Mouse (Mus musculus) neural tube, embryonic 11.5 days (tissue): ENCODE data around the gene Nr1i2. TPM values are rescaled to one million over a fixed set of nuclear protein-coding genes. Genes with fewer than 3 reads are reported as not detected.

Experiments
- ATAC-seq: fragments of 200-750 bp; cut with Nextera tagmentation; 2 replicates; pipeline ENCODE4 v1.8.0; 2017; ENCODE audit warnings: moderate number of reproducible peaks, mild to moderate bottlenecking, moderate TSS enrichment, moderate library complexity; ENCODE audit not compliant: insufficient read depth, low FRiP score, low TSS enrichment
- DNase-seq: peaks from one replicate; pipeline ENCODE4 v3.0.0-alpha.2; 2015; ENCODE audit warnings: low spot score
- H3K27ac ChIP-seq: fragments of 300-500 bp; sonication (generic); 2 replicates; pipeline ENCODE4 v1.5.1; 2014; ENCODE audit warnings: low read depth, mild to moderate bottlenecking, low read length
- H3K27me3 ChIP-seq: fragments of 300-500 bp; sonication (generic); 2 replicates; pipeline ENCODE4 v1.6.1; 2014; ENCODE audit warnings: mild to moderate bottlenecking, low read length, mixed read lengths; ENCODE audit not compliant: control insufficient read depth, insufficient read depth
- H3K36me3 ChIP-seq: fragments of 300-500 bp; sonication (generic); 2 replicates; pipeline ENCODE4 v1.6.1; 2014; ENCODE audit warnings: mild to moderate bottlenecking, low read length, moderate library complexity, mixed read lengths; ENCODE audit not compliant: control insufficient read depth, insufficient read depth
- H3K4me1 ChIP-seq: fragments of 300-500 bp; sonication (generic); 2 replicates; pipeline ENCODE4 v1.6.1; 2014; ENCODE audit warnings: low read length, mixed read lengths; ENCODE audit not compliant: control insufficient read depth, insufficient read depth
- H3K4me2 ChIP-seq: fragments of 300-500 bp; sonication (generic); 2 replicates; pipeline ENCODE4 v1.6.1; 2014; ENCODE audit warnings: low read depth, mild to moderate bottlenecking, moderate library complexity
- H3K4me3 ChIP-seq: fragments of 300-500 bp; sonication (generic); 2 replicates; pipeline ENCODE4 v1.5.1; 2014; ENCODE audit warnings: low read depth, low read length
- H3K9ac ChIP-seq: fragments of 300-500 bp; sonication (generic); 2 replicates; pipeline ENCODE4 v1.6.1; 2014; ENCODE audit warnings: mild to moderate bottlenecking, low read length
- H3K9me3 ChIP-seq: fragments of 300-500 bp; sonication (generic); 2 replicates; pipeline ENCODE4 v1.6.1; 2016; ENCODE audit warnings: low read length; ENCODE audit not compliant: control insufficient read depth
- WGBS: fragments of 180-500 bp; shearing (Covaris S2); extraction: QIAGEN DNeasy Blood & Tissue Kit; methylation state at CpG from one replicate; pipeline ENCODE4 v1.1.7; 2014; 5-methylcytosine and 5-hydroxymethylcytosine counted together
- polyA plus RNA-seq: library from polyadenylated mRNA; unstranded; fragments of >200 nt; fragmentation: Nextera tagmentation; extraction: Ambion mirVana; gene quantifications from 2 replicates; pipeline ENCODE4 v1.2.1, GENCODE M21; 2014

Gene Nr1i2
- polyA plus RNA-seq, 1 experiment from 2014 or later = not detected

- no peaks in the 10 kb centered on the region for H3K27me3 ChIP-seq
- H3K4me2 ChIP-seq = no peak overlapping the region
- no peaks in the 10 kb centered on the region for H3K4me1 ChIP-seq
- H3K4me3 ChIP-seq = no peak overlapping the region
- no peak overlapping the region for H3K9ac ChIP-seq
- no peaks in the 10 kb centered on the region for H3K36me3 ChIP-seq
- no peak for ATAC-seq
- H3K27ac ChIP-seq = no peak overlapping the region
- no peaks in the 10 kb centered on the region for H3K9me3 ChIP-seq
- 49% methylated on average over 5 of the region's 5 CpGs for WGBS
- DNase-seq = no peak
These were observed 816 bp upstream of the Nr1i2 start for GRCm38 (mm10) chr16:38295349-38295930.

GRCm38 (mm10) chr16:38290151-38290550, 4.5 kb downstream of the Nr1i2 start:
- H3K9ac ChIP-seq = no peak overlapping the region
- no peak for ATAC-seq
- no peaks in the 10 kb centered on the region for H3K4me1 ChIP-seq
- H3K4me2 ChIP-seq = no peak overlapping the region
- H3K27me3 ChIP-seq = no peaks in the 10 kb centered on the region
- no peaks in the 10 kb centered on the region for H3K36me3 ChIP-seq
- WGBS = 87% methylated on average over 2 of the region's 2 CpGs
- no peak overlapping the region for H3K27ac ChIP-seq
- no peaks in the 10 kb centered on the region for H3K9me3 ChIP-seq
- DNase-seq = no peak
- H3K4me3 ChIP-seq = no peak overlapping the region

- Histone ChIP-seq H3K9ac (no peak overlapping the region), H3K27ac (no peak overlapping the region), H3K4me1 (no peaks in the 10 kb centered on the region), H3K9me3 (no peaks in the 10 kb centered on the region), H3K36me3 (no peaks in the 10 kb centered on the region), H3K4me3 (no peak overlapping the region), H3K4me2 (no peak overlapping the region), H3K27me3 (no peaks in the 10 kb centered on the region)
- WGBS = 26% methylated on average over 6 of the region's 6 CpGs
- ATAC-seq (no peak), DNase-seq (no peak)
These were observed 5.8 kb downstream of the Nr1i2 start for GRCm38 (mm10) chr16:38288851-38289250.

- H3K9ac ChIP-seq = no peak overlapping the region
- no peak overlapping the region for H3K4me3 ChIP-seq
- 87% methylated on average over 3 of the region's 3 CpGs for WGBS
- no peak for ATAC-seq
- H3K4me2 ChIP-seq = no peak overlapping the region
- no peak overlapping the region for H3K27ac ChIP-seq
- no peaks in the 10 kb centered on the region for H3K36me3 ChIP-seq
- no peaks in the 10 kb centered on the region for H3K4me1 ChIP-seq
- no peaks in the 10 kb centered on the region for H3K9me3 ChIP-seq
- no peak for DNase-seq
- H3K27me3 ChIP-seq = no peaks in the 10 kb centered on the region
These were observed 6.9 kb downstream of the Nr1i2 start for GRCm38 (mm10) chr16:38287762-38288161.

- Histone ChIP-seq H3K4me1 (no peaks in the 10 kb centered on the region), H3K9me3 (no peaks in the 10 kb centered on the region), H3K9ac (no peak overlapping the region), H3K36me3 (no peaks in the 10 kb centered on the region), H3K4me2 (no peak overlapping the region), H3K4me3 (no peak overlapping the region), H3K27me3 (no peaks in the 10 kb centered on the region), H3K27ac (no peak overlapping the region)
- ATAC-seq (no peak), DNase-seq (no peak)
- 90% methylated on average over 6 of the region's 6 CpGs for WGBS
These were observed 7.3 kb downstream of the Nr1i2 start for GRCm38 (mm10) chr16:38287357-38287756.

- no peaks in the 10 kb centered on the region for H3K36me3 ChIP-seq
- no peak overlapping the region for H3K27ac ChIP-seq
- H3K27me3 ChIP-seq = no peaks in the 10 kb centered on the region
- no peak overlapping the region for H3K4me3 ChIP-seq
- WGBS = 79% methylated on average over 4 of the region's 4 CpGs
- H3K4me1 ChIP-seq = no peaks in the 10 kb centered on the region
- no peaks in the 10 kb centered on the region for H3K9me3 ChIP-seq
- no peak for DNase-seq
- H3K4me2 ChIP-seq = no peak overlapping the region
- ATAC-seq = no peak
- no peak overlapping the region for H3K9ac ChIP-seq
These were observed 8.1 kb downstream of the Nr1i2 start for GRCm38 (mm10) chr16:38286541-38286940.

GRCm38 (mm10) chr16:38285801-38286200, 8.8 kb downstream of the Nr1i2 start:
- no peak overlapping the region for H3K27ac ChIP-seq
- no peaks in the 10 kb centered on the region for H3K36me3 ChIP-seq
- no peaks in the 10 kb centered on the region for H3K9me3 ChIP-seq
- 78% methylated on average over 7 of the region's 7 CpGs for WGBS
- H3K4me1 ChIP-seq = no peaks in the 10 kb centered on the region
- ATAC-seq (no peak), DNase-seq (no peak)
- no peak overlapping the region for H3K4me2 ChIP-seq
- H3K27me3 ChIP-seq = no peaks in the 10 kb centered on the region
- no peak overlapping the region for H3K9ac ChIP-seq
- no peak overlapping the region for H3K4me3 ChIP-seq

GRCm38 (mm10) chr16:38283300-38283699, 11.3 kb downstream of the Nr1i2 start:
- 32% methylated on average over 3 of the region's 3 CpGs for WGBS
- Histone ChIP-seq H3K4me2 (no peak overlapping the region), H3K9ac (no peak overlapping the region), H3K9me3 (no peaks in the 10 kb centered on the region), H3K36me3 (no peaks in the 10 kb centered on the region), H3K4me3 (no peak overlapping the region), H3K4me1 (no peaks in the 10 kb centered on the region), H3K27ac (no peak overlapping the region; the same call in 1 of the 2 replicates), H3K27me3 (no peaks in the 10 kb centered on the region)
- DNase-seq (peak; percentile 43), ATAC-seq (peak; percentile 80)

- Histone ChIP-seq H3K27ac (0 out of 2 replicates have a peak overlapping the region, but pooled peaks have one; percentile 27), H3K4me2 (no peak overlapping the region), H3K27me3 (no peaks in the 10 kb centered on the region), H3K36me3 (no peaks in the 10 kb centered on the region), H3K9ac (no peak overlapping the region), H3K4me1 (no peaks in the 10 kb centered on the region), H3K4me3 (no peak overlapping the region), H3K9me3 (no peaks in the 10 kb centered on the region)
- 0 out of 2 replicates have a peak, but pooled peaks have one; percentile 16 for ATAC-seq
- WGBS = 83% methylated on average over 7 of the region's 7 CpGs
- DNase-seq = no peak
These were observed 12.0 kb downstream of the Nr1i2 start for GRCm38 (mm10) chr16:38282559-38283160.
